Comparison of ENCODE assay signal across 15 mouse cellular contexts in the genomic region with DNA sequence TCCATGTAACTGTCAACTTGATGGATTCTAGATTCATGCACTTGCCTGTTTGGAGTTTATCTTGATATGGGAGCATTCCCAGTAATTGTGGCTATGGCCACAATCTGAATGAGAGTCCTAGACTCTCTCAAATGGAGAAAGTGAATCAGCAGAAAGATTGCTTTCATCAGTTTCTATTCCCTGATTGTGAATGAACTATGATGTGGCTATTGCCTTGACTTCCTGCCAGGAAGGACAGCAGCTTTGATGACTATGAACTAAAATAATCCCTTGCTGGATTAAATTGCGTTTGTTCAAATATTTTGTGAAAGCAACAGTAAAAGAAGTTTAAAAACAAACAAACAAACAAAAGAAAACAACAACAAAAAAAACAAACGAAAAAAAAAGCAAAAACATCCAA.
"Had no signal": no experiment of that assay in that cellular context is flagged by ENCODE, and none has a peak within 500 bp of the region (broad histone marks: within the 10 kb centered on the region; RNA-seq: fewer than 3 reads in every experiment).

No protein-coding gene starts in this region.

- DNase-seq: gastrocnemius, adult 2 months; gastrocnemius, postnatal 10 days; gastrocnemius, postnatal 36 days; heart, adult 11 months; heart, adult 2 months; heart, postnatal 14 days; heart, postnatal 36 days; kidney, adult 11 months; kidney, adult 2 months; kidney, adult 9 months; kidney, postnatal 14 days; kidney, postnatal 36 days; layer of hippocampus, adult 9-11 months; layer of hippocampus, postnatal 36 days; left cerebral cortex, postnatal 4 days had no signal
